Mouse (Mus musculus): ENCODE data around the gene Rfxap.

DNA sequence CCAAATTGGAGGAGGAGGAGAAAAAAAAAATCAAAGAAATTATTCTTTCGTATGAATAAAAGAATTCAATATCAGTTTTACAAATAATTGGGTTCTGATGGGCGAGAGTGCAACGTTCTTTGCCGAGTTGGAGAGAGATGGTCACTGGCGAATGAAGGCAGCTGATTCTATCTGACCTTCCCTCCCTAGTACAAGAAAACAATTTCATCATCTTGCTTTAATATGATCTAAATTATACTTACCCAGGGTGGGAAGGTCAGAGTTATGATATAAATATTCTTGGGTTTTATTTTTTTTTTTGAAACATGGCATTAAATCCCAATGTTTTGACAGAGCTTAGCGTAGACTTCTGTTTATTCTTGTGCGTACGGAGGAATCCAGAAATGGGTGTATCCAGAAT is 50.1 kb downstream of the Rfxap start:
- TF ChIP-seq CTCF (IDR thresholded peaks at IDR 0.05; ENCODE audit: low read depth, low read length): no peak
- TF ChIP-seq POLR2A (IDR thresholded peaks at IDR 0.05; ENCODE audit: insufficient read depth, low read length): no peak
- TF ChIP-seq EP300 (IDR thresholded peaks at IDR 0.05; ENCODE audit: insufficient read depth, low read depth, low read length): no peak

All from ES-Bruce4 (cell line).